Comparison of ENCODE assay signal across 8 mouse cellular contexts in the genomic region with DNA sequence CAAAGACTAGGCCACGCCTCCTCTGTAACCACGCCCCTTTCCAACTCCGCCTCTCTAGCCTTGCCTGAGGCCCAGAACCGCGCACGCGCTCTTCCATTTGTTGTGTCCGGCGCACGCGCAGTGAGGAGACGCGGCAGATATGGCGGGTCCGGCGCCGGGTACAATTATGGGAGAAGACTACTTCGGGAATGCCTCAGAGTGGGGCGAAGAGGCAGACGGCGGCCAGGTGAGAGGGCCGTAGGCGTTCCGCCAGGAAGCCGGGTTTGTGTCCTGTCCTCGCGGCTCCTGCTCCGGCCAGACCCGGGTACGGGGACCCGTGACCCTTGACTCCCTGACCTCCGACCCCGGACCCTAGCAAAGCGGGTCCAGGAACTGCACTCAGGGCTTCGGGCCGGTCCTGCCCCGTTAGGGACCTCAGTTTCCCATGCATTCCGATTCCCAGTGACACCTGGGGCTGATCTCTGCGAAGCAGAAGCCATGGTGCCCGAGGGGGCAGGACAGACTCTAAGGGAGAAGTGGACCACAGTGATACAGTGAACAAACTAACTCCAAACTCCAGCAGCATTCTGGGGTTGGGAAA. TPM values are rescaled to one million over a fixed set of nuclear protein-coding genes. Genes with fewer than 3 reads are reported as not detected.
DNase-seq lines count a peak whose midpoint lies in the region; ATAC-seq and TF ChIP-seq lines count a peak whose summit lies in the region.

A gene (plus strand): TSS at position 74 of the 580 bp plus-strand sequence.

- peak within 1 kb of the TSS; percentile 96 for H3K4me3 ChIP-seq in hindbrain, embryonic 10.5 days
- H3K4me3 ChIP-seq in lung, postnatal 0 days (ENCODE audit: low read depth, low read length), result peak within 1 kb of the TSS; percentile 91

- peak within 1 kb of the TSS; percentile 76 for H3K9ac ChIP-seq in lung, postnatal 0 days (replicated peaks; ENCODE audit: low read depth)

- peak; percentile 78 for DNase-seq in MEL-GATA-1-ER (ENCODE audit: extremely low read depth, low read depth)
- peak; percentile 92 for DNase-seq in cerebellum, adult 8-10 months
- DNase-seq in hindbrain, embryonic 10.5 days (ENCODE audit: low spot score), result peak; percentile 97
- peak; percentile 95 for DNase-seq in layer of hippocampus, adult 9-11 months
- peak; percentile 99 for DNase-seq in lung, postnatal 0 days (ENCODE audit: low spot score)
- DNase-seq in ovary, postnatal 14 days (ENCODE audit: low spot score), result peak; percentile 97
- peak; percentile 96 for DNase-seq in thymus, postnatal 14 days

- under 1% methylated on average over 40 of the region's 40 CpGs for WGBS in hindbrain, embryonic 10.5 days
- under 1% methylated on average over 38 of the region's 40 CpGs for WGBS in lung, postnatal 0 days

- H3K4me1 ChIP-seq in hindbrain, embryonic 10.5 days (replicated peaks), result peaks cover 13% of the 10 kb centered on the region
- H3K4me1 ChIP-seq in lung, postnatal 0 days (ENCODE audit: insufficient read depth, low read depth, low read length), result peaks cover 8% of the 10 kb centered on the region; the same call in 1 of the 2 replicates

- no peaks in the 10 kb centered on the region for H3K27me3 ChIP-seq in hindbrain, embryonic 10.5 days (ENCODE audit: insufficient read depth, poor library complexity, severe bottlenecking)
- no peaks in the 10 kb centered on the region for H3K27me3 ChIP-seq in lung, postnatal 0 days (replicated peaks; ENCODE audit: insufficient read depth, low read length)

- no peak for TF ChIP-seq EP300 in lung, postnatal 0 days (IDR thresholded peaks at IDR 0.05)

- TF ChIP-seq CTCF in lung, postnatal 0 days (IDR thresholded peaks at IDR 0.05), result no peak

- H3K4me2 ChIP-seq in lung, postnatal 0 days (replicated peaks; ENCODE audit: low read depth, low read length), result peak within 1 kb of the TSS; percentile 88

- peaks cover 32% of the 10 kb centered on the region for H3K36me3 ChIP-seq in hindbrain, embryonic 10.5 days
- no peaks in the 10 kb centered on the region for H3K36me3 ChIP-seq in lung, postnatal 0 days (ENCODE audit: insufficient read depth, low read length)

- no peaks in the 10 kb centered on the region for H3K9me3 ChIP-seq in hindbrain, embryonic 10.5 days
- no peaks in the 10 kb centered on the region for H3K9me3 ChIP-seq in lung, postnatal 0 days (ENCODE audit: low read length)

- peak; percentile 100 for ATAC-seq in frontal cortex, adult (ENCODE audit: low TSS enrichment)
- peak; percentile 94 for ATAC-seq in lung, postnatal 0 days

- peak within 1 kb of the TSS; percentile 97 for H3K27ac ChIP-seq in hindbrain, embryonic 10.5 days
- H3K27ac ChIP-seq in lung, postnatal 0 days (ENCODE audit: low read length), result peak within 1 kb of the TSS; percentile 71; the same call in 1 of the 2 replicates

RNA-seq across cellular contexts. Expression of the gene that starts here (rescaled TPM):
- polyA plus RNA-seq in hindbrain, embryonic 10.5 days (2016; fragmentation: Nextera tagmentation; extraction: Ambion mirVana), result 196 TPM in 2 replicates
- 54.3 and 59.1 TPM in 2 replicates for polyA plus RNA-seq in lung, postnatal 0 days (2015; fragmentation: Nextera tagmentation; extraction: Ambion mirVana)

Comparison
In these comparisons a context has a peak if more than half of its experiments do, and no peak if none do; other contexts are left out.
1. Peak in every context shown above with its lines: DNase-seq, ATAC-seq, H3K4me3 ChIP-seq and H3K27ac ChIP-seq.